Mouse (Mus musculus): ENCODE measurements around the gene Esyt1.
"Not testable (repeated sequence)": the region's sequence is repeated elsewhere in the genome, so short reads cannot be mapped to it uniquely, and the experiment has no call there.

GRCm38 (mm10) chr10:128548051-128548791 is 22.6 kb upstream of the Esyt1 start:
- TF ChIP-seq CEBPB (IDR thresholded peaks at IDR 0.05; ENCODE audit: insufficient read depth, poor library complexity, severe bottlenecking); MYOG (IDR thresholded peaks at IDR 0.05; ENCODE audit: control insufficient read depth in 1 of 3, insufficient read depth in 1 of 3, insufficient read length in 2 of 3, low read depth in 2 of 3); MYOD1 (IDR thresholded peaks at IDR 0.05; ENCODE audit: control insufficient read depth in 1 of 3, insufficient read length in 2 of 3, low read depth in 2 of 3); TCF12 (IDR thresholded peaks at IDR 0.05; ENCODE audit: insufficient read depth, poor library complexity, severe bottlenecking); POLR2A (IDR thresholded peaks at IDR 0.05; ENCODE audit: insufficient read length, low read depth); E2F4 (IDR thresholded peaks at IDR 0.05; ENCODE audit: insufficient read depth); USF1 (IDR thresholded peaks at IDR 0.05; ENCODE audit: low read depth): not testable (repeated sequence)
